Mouse (Mus musculus): ENCODE data around the gene Ccnd2.
A peak's percentile ranks its signal among the peaks of the same experiment; 100 is the strongest.

- TF ChIP-seq CTCF (IDR thresholded peaks at IDR 0.05; ENCODE audit: control insufficient read depth, insufficient read depth, insufficient read length) (peak; percentile 82), MYOD1 (IDR thresholded peaks at IDR 0.05; ENCODE audit: control insufficient read depth, insufficient read length, low read depth) (no peak), FOSL1 (IDR thresholded peaks at IDR 0.05; ENCODE audit: insufficient read depth, low read length, poor library complexity, severe bottlenecking) (no peak)
These were observed 4.3 kb downstream of the Ccnd2 start for GRCm38 (mm10) chr6:127147665-127148064.

Measured in C2C12 (cell line).